Mouse (Mus musculus) CD8-positive naive resting alpha-beta T cell, adult 2 months (primary cell): Measurements from ENCODE around the gene Kbtbd2.

Experiments used
- DNase-seq, 2 experiments: peaks; one replicate each; pipeline ENCODE4 v3.0.0; 2022; ENCODE audit warnings: low read depth in 2 of 2, low spot score in 2 of 2

Gene Kbtbd2

GRCm38 (mm10) chr6:56797311-56798151, at the start of gene Kbtbd2:
Gene Kbtbd2, minus strand, starts transcription at chr6:56797813.
- peak; percentile 87 to 88 for DNase-seq

- DNase-seq: no peak
Measured at GRCm38 (mm10) chr6:56844365-56844764, 46.8 kb upstream of the Kbtbd2 start.

GRCm38 (mm10) chr6:56843229-56843628, 45.6 kb upstream of the Kbtbd2 start:
- no peak for DNase-seq

- no peak for DNase-seq
Measured at GRCm38 (mm10) chr6:56837621-56838020, 40.0 kb upstream of the Kbtbd2 start.

- no peak for DNase-seq
Measured at GRCm38 (mm10) chr6:56837166-56837565, 39.6 kb upstream of the Kbtbd2 start.

GRCm38 (mm10) chr6:56835532-56835931, 37.9 kb upstream of the Kbtbd2 start:
- DNase-seq: no peak

GRCm38 (mm10) chr6:56834769-56835168, 37.2 kb upstream of the Kbtbd2 start:
- DNase-seq: no peak

GRCm38 (mm10) chr6:56832830-56833229, 35.2 kb upstream of the Kbtbd2 start:
- DNase-seq: no peak

GRCm38 (mm10) chr6:56832407-56832796, 34.8 kb upstream of the Kbtbd2 start:
- no peak for DNase-seq

- no peak for DNase-seq
Measured at GRCm38 (mm10) chr6:56831697-56832406, 34.2 kb upstream of the Kbtbd2 start, which contains the start of gene Fkbp9. Gene Fkbp9, plus strand, starts transcription at chr6:56832059.

GRCm38 (mm10) chr6:56825657-56826056, 28.0 kb upstream of the Kbtbd2 start:
- no peak for DNase-seq

- DNase-seq: no peak
Measured at GRCm38 (mm10) chr6:56819124-56819487, 21.5 kb upstream of the Kbtbd2 start.

GRCm38 (mm10) chr6:56818436-56819123, 21.0 kb upstream of the Kbtbd2 start:
- no peak for DNase-seq

GRCm38 (mm10) chr6:56813332-56813731, 15.7 kb upstream of the Kbtbd2 start:
- DNase-seq: no peak

GRCm38 (mm10) chr6:56808656-56809055, 11.0 kb upstream of the Kbtbd2 start:
- DNase-seq: peak; percentile 34 to 56

- DNase-seq: no peak
Measured at GRCm38 (mm10) chr6:56806195-56806594, 8.6 kb upstream of the Kbtbd2 start.

GRCm38 (mm10) chr6:56805026-56805425, 7.4 kb upstream of the Kbtbd2 start:
- no peak for DNase-seq

- DNase-seq: no peak
Measured at GRCm38 (mm10) chr6:56798152-56798465, 496 bp upstream of the Kbtbd2 start.

GRCm38 (mm10) chr6:56796668-56797141, 908 bp downstream of the Kbtbd2 start:
- DNase-seq: peak; percentile 24 to 38

GRCm38 (mm10) chr6:56796232-56796631, 1.4 kb downstream of the Kbtbd2 start:
- no peak for DNase-seq

- no peak for DNase-seq
Measured at GRCm38 (mm10) chr6:56794834-56795233, 2.8 kb downstream of the Kbtbd2 start.

- DNase-seq: no peak
Measured at GRCm38 (mm10) chr6:56789336-56789735, 8.3 kb downstream of the Kbtbd2 start.
